8 mouse cellular contexts compared by ENCODE assay signal in genomic region chr11:61855539-61855938, GRCm38 (mm10). TPM values are rescaled to one million over a fixed set of nuclear protein-coding genes. Genes with fewer than 3 reads are reported as not detected.
DNase-seq lines count a peak whose midpoint lies in the region; ATAC-seq lines count a peak whose summit lies in the region.

No protein-coding gene starts in this region.

- H3K79me2 ChIP-seq in macrophage (ENCODE audit: inconsistent target), result peaks cover 34% of the 10 kb centered on the region

- peak overlapping the region; percentile 90 for H3K4me3 ChIP-seq in heart, embryonic 11.5 days (ENCODE audit: low read depth, low read length)
- peak overlapping the region; percentile 98 for H3K4me3 ChIP-seq in forebrain, embryonic 16.5 days (replicated peaks; ENCODE audit: low read length)
- H3K4me3 ChIP-seq in macrophage (ENCODE audit: inconsistent target), result peak overlapping the region; percentile 36

- peak overlapping the region; percentile 78; the same call in 1 of the 2 replicates for H3K27ac ChIP-seq in heart, embryonic 11.5 days (ENCODE audit: low read depth, low read length)
- peak overlapping the region; percentile 98 for H3K27ac ChIP-seq in forebrain, embryonic 16.5 days (ENCODE audit: low read length)
- peak overlapping the region; percentile 44 for H3K27ac ChIP-seq in macrophage

- H3K4me2 ChIP-seq in heart, embryonic 11.5 days, result peak overlapping the region; percentile 79
- H3K4me2 ChIP-seq in forebrain, embryonic 16.5 days (ENCODE audit: low read length), result peak overlapping the region; percentile 68

- H3K36me3 ChIP-seq in heart, embryonic 11.5 days (ENCODE audit: control insufficient read depth, insufficient read depth, low read length), result no peaks in the 10 kb centered on the region
- H3K36me3 ChIP-seq in forebrain, embryonic 16.5 days (ENCODE audit: control insufficient read depth, insufficient read depth), result no peaks in the 10 kb centered on the region
- 0 out of 2 replicates have a peak, but pooled peaks cover 1% of the 10 kb centered on the region for H3K36me3 ChIP-seq in macrophage (ENCODE audit: inconsistent target)

- no peaks in the 10 kb centered on the region for H3K4me1 ChIP-seq in heart, embryonic 11.5 days (ENCODE audit: control insufficient read depth, insufficient read depth, low read length)
- peaks cover 17% of the 10 kb centered on the region for H3K4me1 ChIP-seq in forebrain, embryonic 16.5 days (replicated peaks; ENCODE audit: control insufficient read depth, insufficient read depth, low read length)

- H3K9ac ChIP-seq in heart, embryonic 11.5 days (ENCODE audit: low read depth, low read length), result peak overlapping the region; percentile 94
- peak overlapping the region; percentile 100 for H3K9ac ChIP-seq in forebrain, embryonic 16.5 days (replicated peaks; ENCODE audit: low read depth, low read length)

- H3K9me3 ChIP-seq in heart, embryonic 11.5 days (replicated peaks; ENCODE audit: control insufficient read depth, low read length), result no peaks in the 10 kb centered on the region
- no peaks in the 10 kb centered on the region for H3K9me3 ChIP-seq in forebrain, embryonic 16.5 days (ENCODE audit: control insufficient read depth, low read length)

- no peaks in the 10 kb centered on the region for H3K27me3 ChIP-seq in heart, embryonic 11.5 days (ENCODE audit: control insufficient read depth, insufficient read depth, low read length)
- H3K27me3 ChIP-seq in forebrain, embryonic 16.5 days (replicated peaks; ENCODE audit: control insufficient read depth, insufficient read depth, low read length), result no peaks in the 10 kb centered on the region

- 40% methylated on average over 6 of the region's 6 CpGs for whole genome bisulfite sequencing in heart, embryonic 11.5 days (ENCODE audit: insufficient replicate concordance)
- 43% methylated on average over 6 of the region's 6 CpGs for WGBS in forebrain, embryonic 16.5 days
- 53% methylated on average over 6 of the region's 6 CpGs for WGBS in macrophage (ENCODE audit: missing documents)

- no peak for ATAC-seq in heart, embryonic 11.5 days (replicated peaks; ENCODE audit: insufficient number of reproducible peaks, low FRiP score, low TSS enrichment)
- ATAC-seq in CD4-positive, CD25-positive, alpha-beta regulatory T cell, adult 4 months, result peak; percentile 1
- no peak for ATAC-seq in forebrain, embryonic 16.5 days
- no peak for ATAC-seq in granulocyte monocyte progenitor cell, adult 5-6 weeks (replicated peaks; ENCODE audit: poor library complexity, severe bottlenecking)

- no peak for DNase-seq in heart, adult 18-20 months
- no peak for DNase-seq in B cell, adult 2 months
- no peak for DNase-seq in right cerebral cortex, postnatal 10 days (ENCODE audit: low spot score in 2 of 2)

RNA-seq across cellular contexts. Expression of gene Ulk2, which starts 0.7 kb away (rescaled TPM):
- polyA plus RNA-seq in heart, embryonic 11.5 days (2014; fragmentation: Nextera tagmentation; extraction: Ambion mirVana), result 13.2 and 13.3 TPM in 2 replicates
- total RNA-seq in heart, adult 18-20 months (2021), result 10 to 100 TPM; 45.9 to 50.7 TPM
- 10 to 100 TPM in 1 of 2 experiments, 1 to 10 TPM in 1; 7.7 to 12.1 TPM for polyA plus RNA-seq in CD4-positive, CD25-positive, alpha-beta regulatory T cell, adult 4 months (2017; shearing (Covaris generic))
- 38.7 and 41.3 TPM in 2 replicates for polyA plus RNA-seq in forebrain, embryonic 16.5 days (2015; fragmentation: Nextera tagmentation; extraction: Ambion mirVana)
- 10 to 100 TPM in 24 of 26 experiments, 1 to 10 TPM in 2; 8.6 to 82.4 (median 40.6) TPM for total RNA-seq in macrophage (2018; cell fraction: chromatin; rRNA removed)
- total RNA-seq in macrophage (2018; cell fraction: cytosol; rRNA removed), result 10 to 100 TPM; 19.0 to 49.6 (median 27.7) TPM
- 10 to 100 TPM; 12.4 to 73.6 (median 27.6) TPM for total RNA-seq in macrophage (2018; cell fraction: nucleus; rRNA removed)
- polyA plus RNA-seq in macrophage (2018), result 30.1 to 30.5 TPM (median 30.3 TPM) in 3 replicates
- 13.0 and 20.0 TPM in 2 replicates for total RNA-seq in granulocyte monocyte progenitor cell, adult 5-6 weeks (2014; fragmentation: Nextera tagmentation)
- 7.8 and 21.0 TPM in 2 replicates for total RNA-seq in granulocyte monocyte progenitor cell, adult 5-6 weeks (2017)

Comparison
In these comparisons a context has a peak if more than half of its experiments do, and no peak if none do; other contexts are left out.
1. H3K27ac ChIP-seq: peak in every context shown above with its lines; median percentile 98 in forebrain, embryonic 16.5 days; 78 in heart, embryonic 11.5 days; 44 in macrophage.
2. H3K4me3 ChIP-seq: peak in every context shown above with its lines; median percentile 98 in forebrain, embryonic 16.5 days; 90 in heart, embryonic 11.5 days; 36 in macrophage.